Mouse (Mus musculus) embryonic facial prominence, embryonic 11.5 days (tissue): ENCODE measurements around the gene Comt. TPM values are rescaled to one million over a fixed set of nuclear protein-coding genes. Genes with fewer than 3 reads are reported as not detected.

ENCODE experiments used
- ATAC-seq: fragments of 200-750 bp; cut with Nextera tagmentation; replicated peaks from 2 replicates; pipeline ENCODE4 v1.8.0; 2017; ENCODE audit warnings: low read depth; ENCODE audit not compliant: insufficient number of reproducible peaks, low FRiP score, low TSS enrichment
- DNase-seq: peaks from one replicate; pipeline ENCODE4 v3.0.0-alpha.2; 2015; ENCODE audit warnings: low spot score
- H3K27ac ChIP-seq: fragments of 300-500 bp; sonication (generic); replicated peaks from 2 replicates; pipeline ENCODE4 v1.5.1; 2014; ENCODE audit warnings: mild to moderate bottlenecking, low read depth, low read length, control low read depth
- H3K27me3 ChIP-seq: fragments of 300-500 bp; sonication (generic); 2 replicates; pipeline ENCODE4 v1.6.1; 2014; ENCODE audit warnings: mild to moderate bottlenecking, low read length, moderate library complexity, mixed read lengths; ENCODE audit not compliant: control insufficient read depth, insufficient read depth
- H3K36me3 ChIP-seq: fragments of 300-500 bp; sonication (generic); replicated peaks from 2 replicates; pipeline ENCODE4 v1.6.1; 2014; ENCODE audit warnings: low read depth, mild to moderate bottlenecking, low read length, moderate library complexity, mixed read lengths; ENCODE audit not compliant: control insufficient read depth, insufficient read depth
- H3K4me1 ChIP-seq: fragments of 300-500 bp; sonication (generic); 2 replicates; pipeline ENCODE4 v1.6.1; 2014; ENCODE audit warnings: low read length, mixed read lengths; ENCODE audit not compliant: control insufficient read depth, insufficient read depth
- H3K4me2 ChIP-seq: fragments of 300-500 bp; sonication (generic); 2 replicates; pipeline ENCODE4 v1.6.1; 2014; ENCODE audit warnings: low read depth, mild to moderate bottlenecking, control low read depth, low read length, moderate library complexity
- H3K4me3 ChIP-seq: fragments of 300-500 bp; sonication (generic); 2 replicates; pipeline ENCODE4 v1.5.1; 2014; ENCODE audit warnings: low read depth, low read length, control low read depth
- H3K9ac ChIP-seq: fragments of 300-500 bp; sonication (generic); replicated peaks from 2 replicates; pipeline ENCODE4 v1.6.1; 2014; ENCODE audit warnings: mild to moderate bottlenecking, control low read depth, low read length
- H3K9me3 ChIP-seq: fragments of 300-500 bp; sonication (generic); replicated peaks from 2 replicates; pipeline ENCODE4 v1.6.1; 2016; ENCODE audit warnings: mild to moderate bottlenecking, low read length, inconsistent platforms, mixed read lengths; ENCODE audit not compliant: control insufficient read depth
- WGBS: fragments of 180-500 bp; shearing (Covaris S2); extraction: QIAGEN DNeasy Blood & Tissue Kit; methylation state at CpG from one replicate; pipeline ENCODE4 v1.1.7; 2014; 5-methylcytosine and 5-hydroxymethylcytosine counted together
- polyA plus RNA-seq: library from polyadenylated mRNA; unstranded; fragments of >200 nt; fragmentation: Nextera tagmentation; extraction: Ambion mirVana; gene quantifications from 2 replicates; pipeline ENCODE4 v1.2.1, GENCODE M21; 2014

The Comt gene
- polyA plus RNA-seq, 1 experiment from 2014 or later, result 47.4 TPM

- no peak overlapping the region for H3K27ac ChIP-seq
- no peaks in the 10 kb centered on the region for H3K27me3 ChIP-seq
- H3K4me2 ChIP-seq, result no peak overlapping the region
- H3K36me3 ChIP-seq, result peaks cover 17% of the 10 kb centered on the region
- H3K4me1 ChIP-seq, result peaks cover 7% of the 10 kb centered on the region
- H3K9me3 ChIP-seq, result no peaks in the 10 kb centered on the region
- H3K4me3 ChIP-seq, result no peak overlapping the region
- H3K9ac ChIP-seq, result no peak overlapping the region
- no peak for DNase-seq
- WGBS, result 88% methylated on average over 13 of the region's 13 CpGs
- no peak for ATAC-seq
Measured at GRCm38 (mm10) chr16:18405091-18405854, 21.4 kb downstream of the Comt start.

GRCm38 (mm10) chr16:18403285-18403684 lies 23.4 kb downstream of the Comt start:
- Histone ChIP-seq H3K4me3 (no peak overlapping the region), H3K36me3 (peaks cover 18% of the 10 kb centered on the region), H3K4me1 (peaks cover 8% of the 10 kb centered on the region), H3K4me2 (no peak overlapping the region), H3K27me3 (no peaks in the 10 kb centered on the region), H3K9ac (no peak overlapping the region), H3K27ac (no peak overlapping the region), H3K9me3 (no peaks in the 10 kb centered on the region)
- no peak for ATAC-seq
- no peak for DNase-seq
- 91% methylated on average over 12 of the region's 12 CpGs for WGBS

GRCm38 (mm10) chr16:18400472-18401216 lies 26.0 kb downstream of the Comt start:
- DNase-seq, result peak; percentile 72

GRCm38 (mm10) chr16:18400028-18400427 lies 26.6 kb downstream of the Comt start:
- peaks cover 18% of the 10 kb centered on the region for H3K36me3 ChIP-seq
- no peak for ATAC-seq
- no peaks in the 10 kb centered on the region for H3K27me3 ChIP-seq
- no peak overlapping the region for H3K4me3 ChIP-seq
- H3K9ac ChIP-seq, result no peak overlapping the region
- no peaks in the 10 kb centered on the region for H3K9me3 ChIP-seq
- no peak overlapping the region for H3K4me2 ChIP-seq
- no peak for DNase-seq
- 71% methylated on average over 9 of the region's 9 CpGs for WGBS
- no peak overlapping the region for H3K27ac ChIP-seq
- H3K4me1 ChIP-seq, result peaks cover 11% of the 10 kb centered on the region

More at GRCm38 (mm10) chr16:18400472-18401216, 26.0 kb downstream of the Comt start:
- Histone ChIP-seq H3K27ac (peak overlapping the region; percentile 9; the same call in 1 of the 2 replicates), H3K4me3 (no peak overlapping the region), H3K9ac (peak overlapping the region; percentile 13; the same call in 1 of the 2 replicates), H3K4me2 (no peak overlapping the region; the same call in 1 of the 2 replicates), H3K36me3 (peaks cover 20% of the 10 kb centered on the region), H3K4me1 (peaks cover 8% of the 10 kb centered on the region), H3K9me3 (no peaks in the 10 kb centered on the region), H3K27me3 (no peaks in the 10 kb centered on the region)
- 40% methylated on average over 7 of the region's 7 CpGs for WGBS
- peak; percentile 84 for ATAC-seq

GRCm38 (mm10) chr16:18396791-18397621 lies 29.6 kb downstream of the Comt start:
- no peak overlapping the region; the same call in 1 of the 2 replicates for H3K4me2 ChIP-seq
- no peak overlapping the region for H3K27ac ChIP-seq
- DNase-seq (no peak), ATAC-seq (no peak)
- H3K4me1 ChIP-seq, result peaks cover 17% of the 10 kb centered on the region
- H3K9me3 ChIP-seq, result no peaks in the 10 kb centered on the region
- no peaks in the 10 kb centered on the region for H3K27me3 ChIP-seq
- peaks cover 8% of the 10 kb centered on the region for H3K36me3 ChIP-seq
- 92% methylated on average over 27 of the region's 27 CpGs for WGBS
- H3K4me3 ChIP-seq, result no peak overlapping the region
- no peak overlapping the region for H3K9ac ChIP-seq

- DNase-seq (no peak), ATAC-seq (no peak)
- Histone ChIP-seq H3K9me3 (no peaks in the 10 kb centered on the region), H3K27ac (no peak overlapping the region), H3K4me2 (no peak overlapping the region), H3K9ac (no peak overlapping the region), H3K27me3 (no peaks in the 10 kb centered on the region), H3K4me1 (peaks cover 17% of the 10 kb centered on the region), H3K36me3 (peaks cover 8% of the 10 kb centered on the region), H3K4me3 (no peak overlapping the region)
- WGBS, result 84% methylated on average over 2 of the region's 2 CpGs
Measured at GRCm38 (mm10) chr16:18396201-18396600, 30.5 kb downstream of the Comt start.

DNA sequence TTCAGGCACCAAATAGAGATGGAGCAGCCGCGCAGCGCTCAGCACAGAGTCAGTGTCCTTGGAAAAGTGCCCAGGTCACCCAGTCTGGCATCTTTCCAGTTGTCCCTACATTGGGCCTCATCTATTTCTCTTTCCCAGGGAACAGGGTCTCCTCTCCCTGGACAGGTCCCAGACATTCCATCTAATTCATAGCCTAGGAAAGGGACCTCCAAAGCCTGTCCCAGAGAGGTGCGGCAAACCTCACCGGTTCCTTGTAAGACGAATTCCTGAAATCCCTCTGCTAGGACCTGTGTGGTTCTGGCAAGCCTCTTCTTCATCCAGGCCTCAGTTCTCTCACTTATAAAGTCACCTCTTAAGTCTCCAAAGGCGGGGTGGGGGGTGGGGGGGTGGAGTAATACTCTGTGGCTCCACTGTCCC lies 31.0 kb downstream of the Comt start:
- Histone ChIP-seq H3K4me1 (peaks cover 13% of the 10 kb centered on the region), H3K4me3 (no peak overlapping the region), H3K9me3 (no peaks in the 10 kb centered on the region), H3K27ac (no peak overlapping the region), H3K4me2 (no peak overlapping the region), H3K9ac (no peak overlapping the region; the same call in 1 of the 2 replicates), H3K27me3 (no peaks in the 10 kb centered on the region), H3K36me3 (peaks cover 8% of the 10 kb centered on the region)
- ATAC-seq (no peak), DNase-seq (no peak)
- WGBS, result 48% methylated on average over 6 of the region's 7 CpGs
